Mouse (Mus musculus) heart, embryonic 12.5 days (tissue): ENCODE results near the gene Rhoa. TPM values are rescaled to one million over a fixed set of nuclear protein-coding genes. Genes with fewer than 3 reads are reported as not detected.

ENCODE experiments used
- ATAC-seq: fragments of 200-750 bp; cut with Nextera tagmentation; 2 replicates; pipeline ENCODE4 v1.8.0; 2017; ENCODE audit warnings: moderate TSS enrichment, moderate library complexity; ENCODE audit not compliant: insufficient number of reproducible peaks, low FRiP score
- H3K27ac ChIP-seq: fragments of 300-500 bp; sonication (generic); 2 replicates; pipeline ENCODE4 v1.5.1; 2016; ENCODE audit warnings: mild to moderate bottlenecking, moderate library complexity; ENCODE audit not compliant: poor library complexity, severe bottlenecking
- H3K27me3 ChIP-seq: fragments of 300-500 bp; sonication (generic); replicated peaks from 2 replicates; pipeline ENCODE4 v1.6.1; 2016; ENCODE audit warnings: mild to moderate bottlenecking, moderate library complexity
- H3K36me3 ChIP-seq: fragments of 300-500 bp; sonication (generic); 2 replicates; pipeline ENCODE4 v1.6.1; 2016; ENCODE audit warnings: mild to moderate bottlenecking, moderate library complexity
- H3K4me1 ChIP-seq: fragments of 300-500 bp; sonication (generic); replicated peaks from 2 replicates; pipeline ENCODE4 v1.6.1; 2016; ENCODE audit warnings: mild to moderate bottlenecking
- H3K4me2 ChIP-seq: fragments of 300-500 bp; sonication (generic); 2 replicates; pipeline ENCODE4 v1.6.1; 2016; ENCODE audit warnings: mild to moderate bottlenecking, moderate library complexity
- H3K4me3 ChIP-seq: fragments of 300-500 bp; sonication (generic); 2 replicates; pipeline ENCODE4 v1.5.1; 2016; ENCODE audit warnings: mild to moderate bottlenecking
- H3K9ac ChIP-seq: fragments of 300-500 bp; sonication (generic); 2 replicates; pipeline ENCODE4 v1.6.1; 2016; ENCODE audit warnings: mild to moderate bottlenecking, moderate library complexity
- H3K9me3 ChIP-seq: fragments of 300-500 bp; sonication (generic); replicated peaks from 2 replicates; pipeline ENCODE4 v1.6.1; 2016; ENCODE audit warnings: mild to moderate bottlenecking, moderate library complexity
- WGBS: fragments of 180-500 bp; shearing (Covaris S2); methylation state at CpG from one replicate; pipeline ENCODE4 v1.1.7; 2016; 5-methylcytosine and 5-hydroxymethylcytosine counted together
- polyA plus RNA-seq: library from polyadenylated mRNA; unstranded; fragments of >200 nt; fragmentation: Nextera tagmentation; extraction: Ambion mirVana; gene quantifications from 2 replicates; pipeline ENCODE4 v1.2.1, GENCODE M21; 2016

Gene Rhoa
- polyA plus RNA-seq, 1 experiment from 2014 or later, result 367 TPM

DNA sequence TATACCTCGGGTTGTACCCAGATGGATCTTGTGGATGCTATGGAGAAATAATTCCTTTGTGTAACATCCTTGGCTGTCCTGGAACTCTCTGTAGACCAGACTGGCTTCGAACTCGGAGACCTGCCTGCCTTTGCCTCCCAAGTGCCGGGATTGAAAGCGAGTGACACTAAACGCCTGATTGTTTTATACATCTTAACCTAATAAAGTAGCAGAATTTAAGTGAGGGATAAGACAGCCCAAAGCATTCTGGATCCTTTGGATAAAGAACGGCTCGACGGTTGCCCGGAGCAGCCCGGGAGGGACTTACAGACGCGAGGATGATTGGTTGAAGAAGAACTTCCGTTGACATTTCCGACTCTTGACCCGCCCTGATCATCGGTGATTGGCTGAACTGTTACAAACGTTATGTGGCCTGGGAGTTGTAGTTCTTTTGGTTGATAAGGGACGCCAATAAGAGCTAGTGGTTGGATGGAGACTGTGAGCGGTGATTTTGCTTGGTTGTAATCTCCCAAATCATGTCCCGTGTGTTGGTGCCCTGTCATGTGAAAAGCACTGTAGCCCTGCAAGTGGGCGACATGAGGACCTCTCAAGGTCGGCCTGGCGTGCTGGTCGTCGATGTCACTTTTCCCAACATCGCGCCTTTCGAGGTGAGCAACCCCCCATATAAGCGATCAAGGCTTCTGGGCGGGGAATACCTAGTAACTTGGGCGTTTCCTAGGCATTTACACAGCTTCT is 15.7 kb upstream of the Rhoa start, which contains the start of gene Nicn1:
TSS of gene Nicn1 (plus strand) at position 414 of the 735 bp plus-strand sequence.
- peak within 1 kb of the TSS; percentile 68 for H3K4me3 ChIP-seq
- no peaks in the 10 kb centered on the region for H3K9me3 ChIP-seq
- peak; percentile 98 for ATAC-seq
- peak within 1 kb of the TSS; percentile 75 for H3K9ac ChIP-seq
- H3K27ac ChIP-seq, result peak within 1 kb of the TSS; percentile 71
- peak within 1 kb of the TSS; percentile 83 for H3K4me2 ChIP-seq
- 1% methylated on average over 32 of the region's 32 CpGs for WGBS
- H3K4me1 ChIP-seq, result peaks cover 5% of the 10 kb centered on the region
- no peaks in the 10 kb centered on the region for H3K27me3 ChIP-seq
- peaks cover 17% of the 10 kb centered on the region for H3K36me3 ChIP-seq

DNA sequence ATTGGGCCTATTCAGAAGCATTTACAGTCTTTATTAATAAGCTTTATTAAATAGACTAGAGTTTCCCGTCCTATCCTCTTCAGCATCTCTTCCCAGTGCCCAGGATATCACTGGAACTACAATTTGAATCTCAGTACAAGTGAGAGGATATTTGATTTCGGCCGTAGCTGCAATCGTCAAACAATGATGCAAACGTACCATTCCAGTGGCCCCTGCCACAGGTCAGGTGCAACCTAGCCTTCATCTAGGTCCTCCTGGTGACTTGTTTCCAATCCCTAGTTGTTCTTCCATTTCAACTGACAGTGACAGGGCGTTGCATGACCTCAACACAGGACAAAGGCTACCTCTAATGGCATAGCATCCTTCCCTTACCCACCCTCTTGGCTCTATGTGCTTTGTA is 15.2 kb upstream of the Rhoa start:
- Histone ChIP-seq H3K9me3 (no peaks in the 10 kb centered on the region), H3K4me3 (peak overlapping the region; percentile 68), H3K9ac (peak overlapping the region; percentile 75), H3K36me3 (peaks cover 23% of the 10 kb centered on the region), H3K27me3 (no peaks in the 10 kb centered on the region), H3K4me2 (peak overlapping the region; percentile 83), H3K4me1 (peaks cover 6% of the 10 kb centered on the region), H3K27ac (0 out of 2 replicates have a peak overlapping the region, but pooled peaks have one; percentile 8)
- WGBS, result 46% methylated on average over 6 of the region's 6 CpGs
- ATAC-seq, result no peak

DNA sequence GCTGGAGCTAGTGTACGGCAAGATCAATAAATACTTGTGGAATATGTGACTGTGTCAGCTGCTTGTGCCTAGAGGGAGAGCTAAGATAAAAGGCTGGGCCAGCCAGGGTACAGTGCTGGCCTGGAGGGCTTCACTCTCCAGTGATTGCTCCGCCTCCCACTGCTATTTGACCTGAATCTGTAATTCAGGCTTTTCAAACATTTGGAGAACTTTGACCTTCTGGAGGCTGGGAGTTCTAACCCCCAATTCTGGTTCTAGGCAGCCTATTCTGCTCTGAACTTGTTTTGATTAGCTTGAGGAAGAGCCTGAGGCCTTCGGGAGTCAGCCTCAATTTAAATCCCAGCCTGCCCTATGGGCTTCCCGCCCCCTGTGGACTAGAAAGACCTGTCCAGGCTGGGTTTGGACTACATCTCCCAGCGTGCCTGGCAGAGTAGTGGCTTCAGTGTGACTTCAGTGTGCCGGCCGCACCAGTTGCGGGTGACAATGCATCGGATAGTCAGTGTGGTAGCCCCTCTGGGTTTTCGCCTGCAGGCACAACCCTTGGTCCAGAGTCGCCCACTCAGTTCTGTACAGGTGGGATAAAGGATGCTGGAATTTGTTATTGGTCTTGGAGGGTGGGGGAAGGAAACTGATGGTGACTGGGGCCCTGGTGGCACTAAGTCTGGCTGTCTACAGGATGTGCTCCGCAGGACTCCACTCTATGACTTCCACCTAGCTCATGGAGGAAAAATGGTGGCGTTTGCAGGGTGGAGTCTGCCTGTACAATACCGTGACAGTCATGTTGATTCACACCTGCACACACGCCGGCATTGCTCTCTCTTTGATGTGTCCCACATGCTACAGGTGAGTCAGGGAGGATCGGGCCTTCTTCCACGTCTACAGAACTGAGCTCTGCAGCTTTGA is 9.2 kb upstream of the Rhoa start, which contains the start of gene Amt:
TSS of gene Amt (plus strand) at position 401 of the 903 bp plus-strand sequence.
- H3K9ac ChIP-seq, result peak within 1 kb of the TSS; percentile 49
- peaks cover 21% of the 10 kb centered on the region for H3K4me1 ChIP-seq
- peak; percentile 46; the same call in 1 of the 2 replicates for ATAC-seq
- H3K27me3 ChIP-seq, result no peaks in the 10 kb centered on the region
- H3K9me3 ChIP-seq, result no peaks in the 10 kb centered on the region
- peak within 1 kb of the TSS; percentile 39 for H3K4me3 ChIP-seq
- H3K36me3 ChIP-seq, result peaks cover 40% of the 10 kb centered on the region
- WGBS, result 27% methylated on average over 18 of the region's 18 CpGs
- peak within 1 kb of the TSS; percentile 62 for H3K4me2 ChIP-seq
- H3K27ac ChIP-seq, result peak within 1 kb of the TSS; percentile 7; the same call in 1 of the 2 replicates

DNA sequence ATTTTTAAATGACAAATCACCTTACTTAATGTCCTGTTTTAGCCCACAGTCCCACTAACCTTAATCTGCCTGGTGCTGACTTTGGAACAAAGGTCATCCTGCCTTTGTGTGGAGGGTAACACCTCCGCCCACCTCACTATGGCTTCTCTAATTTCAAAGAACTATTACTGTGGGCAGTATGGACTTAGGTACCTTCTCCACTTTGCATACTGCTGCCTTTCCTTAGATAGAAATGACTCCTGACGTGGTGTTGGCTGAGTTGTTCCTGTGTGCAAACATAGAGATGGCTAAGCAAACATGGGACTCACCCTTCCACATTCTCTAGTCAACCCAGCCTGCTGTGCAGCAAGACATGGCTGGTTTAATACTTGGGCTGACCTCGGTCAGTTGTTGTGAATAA is 4.1 kb upstream of the Rhoa start:
- Histone ChIP-seq H3K4me3 (no peak overlapping the region), H3K9me3 (no peaks in the 10 kb centered on the region), H3K9ac (no peak overlapping the region), H3K36me3 (peaks cover 42% of the 10 kb centered on the region), H3K4me2 (no peak overlapping the region), H3K4me1 (peaks cover 22% of the 10 kb centered on the region), H3K27ac (no peak overlapping the region), H3K27me3 (no peaks in the 10 kb centered on the region)
- WGBS, result 74% methylated on average over 3 of the region's 3 CpGs
- ATAC-seq, result no peak

DNA sequence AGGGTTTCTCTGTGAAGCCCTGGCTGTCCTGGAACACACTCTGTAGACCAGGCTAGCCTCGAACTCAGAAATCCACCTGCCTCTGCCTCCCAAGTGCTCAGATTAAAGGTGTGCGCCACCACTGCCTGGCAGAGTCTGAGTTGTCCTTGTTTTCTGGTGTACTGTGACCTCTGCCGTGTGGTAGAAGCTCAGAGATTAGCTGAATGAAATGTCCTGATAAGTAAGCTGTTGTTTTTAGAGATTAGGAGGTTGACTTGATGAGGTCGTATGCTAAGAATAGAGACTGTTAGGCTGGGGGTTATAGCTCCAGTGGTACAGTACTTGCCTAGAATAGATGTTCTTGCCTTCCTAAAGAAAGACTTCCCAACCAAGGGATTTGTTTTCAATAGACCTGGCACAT is 1.2 kb upstream of the Rhoa start:
- peak overlapping the region; percentile 82 for H3K4me3 ChIP-seq
- H3K27me3 ChIP-seq, result no peaks in the 10 kb centered on the region
- H3K4me2 ChIP-seq, result peak overlapping the region; percentile 81
- peaks cover 26% of the 10 kb centered on the region for H3K4me1 ChIP-seq
- ATAC-seq, result no peak
- 25% methylated on average over 4 of the region's 4 CpGs for WGBS
- peak overlapping the region; percentile 75 for H3K9ac ChIP-seq
- H3K27ac ChIP-seq, result peak overlapping the region; percentile 100
- H3K9me3 ChIP-seq, result no peaks in the 10 kb centered on the region
- peaks cover 37% of the 10 kb centered on the region for H3K36me3 ChIP-seq

DNA sequence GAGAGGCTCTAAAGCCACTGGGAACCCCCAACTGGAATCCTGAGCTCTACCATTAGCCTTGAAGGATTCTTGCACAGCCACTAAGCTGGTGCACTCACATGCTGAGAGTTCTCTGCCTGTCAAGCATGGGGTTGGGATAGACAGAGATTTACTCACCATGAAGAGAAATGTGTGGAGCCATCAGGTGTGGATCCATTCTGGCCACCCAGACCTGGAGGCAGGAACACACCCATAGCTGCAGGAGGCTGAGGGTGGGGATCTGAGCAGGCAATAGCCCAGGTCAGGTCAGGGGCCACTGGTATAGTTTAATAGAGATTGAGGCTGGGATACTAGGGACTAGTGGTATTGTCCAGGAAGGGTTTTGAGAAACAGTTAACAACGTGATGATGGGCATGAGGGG is 759 bp upstream of the Rhoa start:
- H3K9me3 ChIP-seq, result no peaks in the 10 kb centered on the region
- H3K4me2 ChIP-seq, result peak overlapping the region; percentile 81
- H3K4me1 ChIP-seq, result peaks cover 30% of the 10 kb centered on the region
- H3K27me3 ChIP-seq, result no peaks in the 10 kb centered on the region
- ATAC-seq, result no peak
- peak overlapping the region; percentile 75 for H3K9ac ChIP-seq
- H3K27ac ChIP-seq, result peak overlapping the region; percentile 100
- peak overlapping the region; percentile 82 for H3K4me3 ChIP-seq
- 0% methylated on average over 1 of the region's 1 CpGs for WGBS
- peaks cover 37% of the 10 kb centered on the region for H3K36me3 ChIP-seq

DNA sequence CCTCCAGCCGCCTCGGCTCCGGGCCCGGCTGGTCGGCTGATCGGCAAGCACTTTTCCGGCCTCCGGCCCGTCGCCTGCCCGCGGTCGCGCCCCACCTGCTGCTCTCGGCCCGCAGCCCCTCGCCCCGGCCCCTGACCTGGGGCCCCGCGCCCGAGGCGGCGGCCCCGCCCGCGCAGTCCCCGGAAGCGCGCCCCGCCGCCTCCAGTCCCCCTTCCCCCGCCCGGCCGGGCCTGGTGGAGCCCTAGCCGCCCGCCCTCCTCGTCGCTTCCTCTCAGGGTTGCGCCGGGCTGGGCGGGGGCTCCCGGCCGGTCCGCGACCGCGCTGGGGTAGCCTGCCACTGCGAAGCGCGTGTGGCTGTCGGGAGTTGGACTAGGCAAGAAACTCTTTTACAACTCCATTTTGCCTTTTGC is 647 bp downstream of the Rhoa start:
- Histone ChIP-seq H3K27me3 (no peaks in the 10 kb centered on the region), H3K9me3 (no peaks in the 10 kb centered on the region), H3K4me2 (peak overlapping the region; percentile 42), H3K9ac (peak overlapping the region; percentile 97), H3K4me3 (peak overlapping the region; percentile 82), H3K4me1 (peaks cover 39% of the 10 kb centered on the region), H3K36me3 (peaks cover 26% of the 10 kb centered on the region), H3K27ac (peak overlapping the region; percentile 100)
- ATAC-seq, result peak; percentile 86
- under 1% methylated on average over 51 of the region's 51 CpGs for WGBS

DNA sequence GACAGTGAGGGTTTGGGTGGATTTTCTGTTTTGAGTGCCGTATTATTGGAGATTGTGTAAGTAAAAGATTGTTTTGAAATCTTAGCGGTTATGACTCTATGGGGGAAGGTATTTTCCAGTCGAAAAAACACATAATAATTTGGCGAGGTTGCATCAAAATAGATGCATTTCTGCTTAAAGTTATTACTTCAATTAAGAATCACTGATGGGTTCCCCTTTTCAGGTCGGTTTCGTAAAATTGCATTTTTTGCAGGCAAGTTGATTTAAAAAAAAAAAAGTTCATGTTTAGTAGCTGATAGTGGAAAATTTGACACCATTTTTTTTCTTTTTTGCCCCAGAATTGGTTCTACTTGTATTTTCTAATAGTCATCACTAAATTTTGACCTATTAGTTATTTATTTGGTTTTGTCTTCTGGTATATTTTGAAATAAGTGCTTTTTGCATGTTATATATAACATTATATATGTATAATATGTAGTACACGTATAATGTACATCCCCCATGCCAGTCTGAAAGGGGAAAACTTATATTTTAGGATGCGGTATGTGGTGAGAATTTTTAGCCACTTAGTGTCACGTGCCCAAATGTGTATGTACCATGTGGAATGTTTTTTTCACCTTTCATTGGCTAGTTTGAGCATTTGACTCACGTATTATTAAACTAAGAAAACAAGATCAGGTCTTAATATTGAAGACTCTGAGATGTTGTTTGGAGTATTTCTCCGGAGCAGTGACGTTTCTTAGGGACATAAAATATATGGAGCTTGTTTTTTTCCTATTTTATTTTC is 1.3 kb downstream of the Rhoa start:
- Histone ChIP-seq H3K36me3 (peaks cover 21% of the 10 kb centered on the region), H3K4me1 (peaks cover 42% of the 10 kb centered on the region), H3K4me2 (peak overlapping the region; percentile 81), H3K9ac (peak overlapping the region; percentile 97), H3K27me3 (no peaks in the 10 kb centered on the region), H3K27ac (peak overlapping the region; percentile 100), H3K4me3 (peak overlapping the region; percentile 82), H3K9me3 (no peaks in the 10 kb centered on the region)
- no peak for ATAC-seq
- 11% methylated on average over 12 of the region's 12 CpGs for WGBS

DNA sequence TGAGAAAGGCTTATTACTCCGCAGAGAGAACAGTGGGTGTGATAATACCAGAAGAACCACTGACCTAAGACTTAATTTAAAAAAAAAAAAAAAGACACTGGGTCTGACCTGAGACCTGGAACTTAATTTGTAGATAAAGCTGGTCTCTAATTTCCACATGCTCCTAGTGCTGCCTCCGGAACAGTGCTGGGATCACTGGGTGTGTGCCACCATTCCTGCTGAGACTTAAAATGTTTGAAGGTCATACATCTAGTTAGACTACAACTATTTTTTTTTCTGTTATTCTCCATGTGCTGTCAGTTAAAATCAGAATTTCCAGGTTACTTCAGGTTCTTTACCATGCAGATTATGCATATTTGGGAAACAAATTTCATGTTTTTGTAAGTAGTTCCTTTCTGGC is 2.2 kb downstream of the Rhoa start:
- peaks cover 42% of the 10 kb centered on the region for H3K4me1 ChIP-seq
- H3K4me2 ChIP-seq, result peak overlapping the region; percentile 81
- H3K9ac ChIP-seq, result peak overlapping the region; percentile 69
- no peak for ATAC-seq
- 0 out of 2 replicates have a peak overlapping the region, but pooled peaks have one; percentile 39 for H3K27ac ChIP-seq
- no peaks in the 10 kb centered on the region for H3K9me3 ChIP-seq
- no peaks in the 10 kb centered on the region for H3K27me3 ChIP-seq
- H3K36me3 ChIP-seq, result peaks cover 12% of the 10 kb centered on the region
- peak overlapping the region; percentile 82 for H3K4me3 ChIP-seq
- 12% methylated on average over 2 of the region's 2 CpGs for WGBS

DNA sequence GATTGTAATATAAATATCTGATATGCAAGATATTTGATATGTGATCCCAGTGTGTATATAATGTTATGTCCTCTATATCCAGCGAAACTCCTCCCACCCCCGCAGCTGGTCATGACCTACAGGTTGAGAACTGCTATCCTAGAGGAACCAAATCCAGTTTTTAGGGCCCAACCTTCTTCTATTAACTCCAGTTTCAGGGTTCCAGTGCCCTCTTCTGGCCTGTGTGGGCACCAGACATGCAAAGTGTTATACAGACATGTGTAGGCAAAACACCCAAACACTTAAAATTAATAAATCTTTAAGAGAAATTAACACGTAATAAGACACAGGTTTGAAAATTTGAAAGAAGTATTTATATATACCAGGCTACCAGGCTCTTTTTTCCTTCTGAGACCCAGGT is 11.6 kb downstream of the Rhoa start:
- H3K9me3 ChIP-seq, result no peaks in the 10 kb centered on the region
- ATAC-seq, result no peak
- H3K9ac ChIP-seq, result no peak overlapping the region
- WGBS, result 94% methylated on average over 3 of the region's 3 CpGs
- peaks cover 46% of the 10 kb centered on the region for H3K36me3 ChIP-seq
- H3K4me2 ChIP-seq, result no peak overlapping the region
- H3K4me1 ChIP-seq, result no peaks in the 10 kb centered on the region
- H3K4me3 ChIP-seq, result no peak overlapping the region
- no peaks in the 10 kb centered on the region for H3K27me3 ChIP-seq
- H3K27ac ChIP-seq, result no peak overlapping the region
